ENCODE assay signal across 8 mouse cellular contexts in genomic region chr13:51815865-51816504, GRCm38 (mm10). TPM values are rescaled to one million over a fixed set of nuclear protein-coding genes. Genes with fewer than 3 reads are reported as not detected.
A peak's percentile ranks its signal among the peaks of the same experiment; 100 is the strongest.
DNase-seq lines count a peak whose midpoint lies in the region; ATAC-seq and TF ChIP-seq lines count a peak whose summit lies in the region.

No protein-coding gene starts in this region.

- no peak overlapping the region for H3K9ac ChIP-seq in intestine, postnatal 0 days (ENCODE audit: low read depth, low read length)

- no peaks in the 10 kb centered on the region for H3K27me3 ChIP-seq in cerebellum, adult 2 months (ENCODE audit: control insufficient read depth, insufficient read depth, low read length)
- no peaks in the 10 kb centered on the region for H3K27me3 ChIP-seq in intestine, postnatal 0 days (replicated peaks; ENCODE audit: control insufficient read depth, insufficient read depth, low read length)

- no peak for DNase-seq in cerebellum, adult 2 months
- no peak for DNase-seq in cerebellum, adult 9-10 months
- DNase-seq in testis, postnatal 10 days (ENCODE audit: low spot score): peak; percentile 57
- DNase-seq in testis, postnatal 14 days (ENCODE audit: low spot score): no peak
- DNase-seq in naive thymus-derived CD4-positive, alpha-beta T cell, adult 2 months (ENCODE audit: low read depth): peak; percentile 89
- DNase-seq in frontal cortex, postnatal 25 days (ENCODE audit: low spot score in 2 of 2): no peak
- no peak for DNase-seq in left cerebral cortex, adult 18-20 months (ENCODE audit: low spot score in 2 of 2)

- no peak for TF ChIP-seq POLR2A in cerebellum, adult 2 months (IDR thresholded peaks at IDR 0.05; ENCODE audit: borderline replicate concordance, insufficient read depth, low read length)

- no peaks in the 10 kb centered on the region for H3K9me3 ChIP-seq in intestine, postnatal 0 days (ENCODE audit: control insufficient read depth)

- peaks cover 8% of the 10 kb centered on the region; the same call in 1 of the 2 replicates for H3K4me1 ChIP-seq in cerebellum, adult 2 months (ENCODE audit: control insufficient read depth, insufficient read depth, low read length)
- H3K4me1 ChIP-seq in intestine, postnatal 0 days (replicated peaks; ENCODE audit: control insufficient read depth, insufficient read depth, low read length): no peaks in the 10 kb centered on the region; the same call in 1 of the 2 replicates

- 67% methylated on average over 9 of the region's 9 CpGs for WGBS in cerebellum, adult 2 months
- WGBS in intestine, postnatal 0 days: 55% methylated on average over 9 of the region's 9 CpGs

- no peak overlapping the region for H3K4me3 ChIP-seq in cerebellum, adult 2 months (replicated peaks; ENCODE audit: insufficient read depth, low read depth, low read length)
- no peak overlapping the region for H3K4me3 ChIP-seq in intestine, postnatal 0 days (ENCODE audit: low read depth, low read length)

- H3K27ac ChIP-seq in cerebellum, adult 2 months (ENCODE audit: insufficient read depth, low read length): peak overlapping the region; percentile 74; the same call in 1 of the 2 replicates
- peak overlapping the region; percentile 28; the same call in 1 of the 2 replicates for H3K27ac ChIP-seq in intestine, postnatal 0 days (ENCODE audit: low read depth, low read length)

- peak; percentile 38; the same call in 1 of the 2 replicates for TF ChIP-seq CTCF in cerebellum, adult 2 months (IDR thresholded peaks at IDR 0.05; ENCODE audit: borderline replicate concordance, insufficient read depth, low read depth, low read length)
- TF ChIP-seq CTCF in intestine, postnatal 0 days (IDR thresholded peaks at IDR 0.05; ENCODE audit: low read depth): peak; percentile 58

- H3K36me3 ChIP-seq in intestine, postnatal 0 days (ENCODE audit: control insufficient read depth, insufficient read depth): no peaks in the 10 kb centered on the region

- no peak for ATAC-seq in intestine, postnatal 0 days

- H3K4me2 ChIP-seq in intestine, postnatal 0 days (replicated peaks; ENCODE audit: low read depth): no peak overlapping the region

RNA-seq across cellular contexts. Expression of gene Sema4d, which starts 22.4 kb away (rescaled TPM):
- 111 and 116 TPM in 2 replicates for polyA plus RNA-seq in cerebellum, adult 2 months (2012; rRNA removed)
- 3.4 TPM in 2 replicates for polyA plus RNA-seq in intestine, postnatal 0 days (2015; fragmentation: Nextera tagmentation; extraction: Ambion mirVana)
- 10 to 100 TPM; 65.8 to 71.3 TPM for total RNA-seq in left cerebral cortex, adult 18-20 months (2021)

RNA-seq across cellular contexts. Expression of gene Gadd45g, which starts 30.5 kb away (rescaled TPM):
- 50.3 and 57.4 TPM in 2 replicates for polyA plus RNA-seq in cerebellum, adult 2 months (2012; rRNA removed)
- 28.7 and 32.7 TPM in 2 replicates for polyA plus RNA-seq in intestine, postnatal 0 days (2015; fragmentation: Nextera tagmentation; extraction: Ambion mirVana)
- total RNA-seq in left cerebral cortex, adult 18-20 months (2021): 10 to 100 TPM; 13.5 to 23.2 TPM

Comparison
In these comparisons a context has a peak if more than half of its experiments do, and no peak if none do; other contexts are left out.
1. DNase-seq: peak in testis, postnatal 10 days (single experiment) and naive thymus-derived CD4-positive, alpha-beta T cell, adult 2 months (single experiment); none in cerebellum, adult 2 months (0 of 2), cerebellum, adult 9-10 months (single experiment), testis, postnatal 14 days (single experiment), frontal cortex, postnatal 25 days (0 of 2) and left cerebral cortex, adult 18-20 months (0 of 2).
2. RNA of gene Sema4d, which starts 22.4 kb away (polyA plus RNA-seq): 111 to 116 TPM in cerebellum, adult 2 months; 3.4 TPM in intestine, postnatal 0 days; every median in the first group is over 10 times any median in the second.